10 mouse cellular contexts compared by ENCODE assay signal in genomic region chr14:24507452-24508069, GRCm38 (mm10). TPM values are rescaled to one million over a fixed set of nuclear protein-coding genes. Genes with fewer than 3 reads are reported as not detected.
DNase-seq lines count a peak whose midpoint lies in the region; ATAC-seq lines count a peak whose summit lies in the region.
"Had no signal": no experiment of that assay in that cellular context is flagged by ENCODE, and none has a peak within 500 bp of the region (broad histone marks: within the 10 kb centered on the region; RNA-seq: fewer than 3 reads in every experiment).

No protein-coding gene starts in this region.

- H3K9me3 ChIP-seq in heart, embryonic 15.5 days (replicated peaks): no peaks in the 10 kb centered on the region; the same call in 1 of the 2 replicates
- no peaks in the 10 kb centered on the region for H3K9me3 ChIP-seq in limb, embryonic 10.5 days (replicated peaks)
- H3K9me3 ChIP-seq: embryonic facial prominence, embryonic 15.5 days had no signal

- no peak for DNase-seq in heart, postnatal 14 days
- peak; percentile 20 for DNase-seq in thymus, postnatal 4 days
- no peak for DNase-seq in thymus, adult 18-20 months
- no peak for DNase-seq in limb, embryonic 10.5 days (ENCODE audit: low spot score)
- DNase-seq in ovary, adult 18-20 months (ENCODE audit: low spot score): no peak
- DNase-seq in gastrocnemius, postnatal 36 days: no peak

- H3K9ac ChIP-seq in heart, embryonic 15.5 days: no peak overlapping the region
- H3K9ac ChIP-seq: embryonic facial prominence, embryonic 15.5 days had no signal

- H3K4me3 ChIP-seq in heart, embryonic 15.5 days: no peak overlapping the region; the same call in 1 of the 2 replicates
- H3K4me3 ChIP-seq in limb, embryonic 10.5 days: peak overlapping the region; percentile 9; the same call in 1 of the 2 replicates

- intact Hi-C loops in heart, postnatal 14 days (cut with DNase I): loop anchor here (10.0 kb wide), 3 partner anchors 257 to 537 kb away; no protein-coding TSS in a partner anchor
- intact Hi-C loops in gastrocnemius, postnatal 36 days (cut with DNase I): loop anchor here (10.0 kb wide), 2 partner anchors 607 to 947 kb away; partner anchors contain the start of gene Zmiz1

- peaks cover 13% of the 10 kb centered on the region for H3K4me1 ChIP-seq in heart, embryonic 15.5 days (replicated peaks)
- peaks cover 29% of the 10 kb centered on the region for H3K4me1 ChIP-seq in limb, embryonic 10.5 days

- H3K27me3 ChIP-seq in heart, embryonic 15.5 days: no peaks in the 10 kb centered on the region
- H3K27me3 ChIP-seq in limb, embryonic 10.5 days (ENCODE audit: low read depth, poor library complexity, severe bottlenecking): no peaks in the 10 kb centered on the region
- H3K27me3 ChIP-seq: CH12.LX; embryonic facial prominence, embryonic 15.5 days had no signal

- 21% methylated on average over 14 of the region's 14 CpGs for WGBS in heart, embryonic 15.5 days
- WGBS in limb, embryonic 10.5 days: 32% methylated on average over 14 of the region's 14 CpGs

- H3K27ac ChIP-seq in heart, embryonic 15.5 days: no peak overlapping the region
- H3K27ac ChIP-seq in limb, embryonic 10.5 days: peak overlapping the region; percentile 44
- H3K27ac ChIP-seq: embryonic facial prominence, embryonic 15.5 days had no signal

- H3K4me2 ChIP-seq in heart, embryonic 15.5 days: peak overlapping the region; percentile 28

- H3K36me3 ChIP-seq in heart, embryonic 15.5 days: no peaks in the 10 kb centered on the region
- H3K36me3 ChIP-seq in limb, embryonic 10.5 days: no peaks in the 10 kb centered on the region
- H3K36me3 ChIP-seq: embryonic facial prominence, embryonic 15.5 days had no signal

- no peak; the same call in 1 of the 2 replicates for ATAC-seq in heart, embryonic 15.5 days (replicated peaks; ENCODE audit: insufficient number of reproducible peaks, insufficient read depth, low FRiP score, low read depth)
- ATAC-seq in granulocyte monocyte progenitor cell, adult 5-6 weeks (replicated peaks; ENCODE audit: poor library complexity, severe bottlenecking): no peak; the same call in 1 of the 2 replicates

RNA-seq across cellular contexts. Expression of gene Rps24, which starts 20.6 kb away (rescaled TPM):
- polyA plus RNA-seq in heart, embryonic 15.5 days (2015; fragmentation: Nextera tagmentation; extraction: Ambion mirVana): 442 and 576 TPM in 2 replicates
- 100 to 1,000 TPM; 816 to 895 TPM for total RNA-seq in heart, postnatal 14 days (2021)
- polyA plus RNA-seq in limb, embryonic 10.5 days (2016; fragmentation: Nextera tagmentation; extraction: Ambion mirVana): 1,041 and 1,257 TPM in 2 replicates
- 4,650 and 5,450 TPM in 2 replicates for total RNA-seq in granulocyte monocyte progenitor cell, adult 5-6 weeks (2014; fragmentation: Nextera tagmentation)
- 5,024 and 5,294 TPM in 2 replicates for total RNA-seq in granulocyte monocyte progenitor cell, adult 5-6 weeks (2017)
- 100 to 1,000 TPM; 605 to 696 TPM for total RNA-seq in gastrocnemius, postnatal 36 days (2021)

RNA-seq across cellular contexts. Expression of gene Polr3a, which starts 20.7 kb away (rescaled TPM):
- 11.9 and 13.5 TPM in 2 replicates for polyA plus RNA-seq in heart, embryonic 15.5 days (2015; fragmentation: Nextera tagmentation; extraction: Ambion mirVana)
- total RNA-seq in heart, postnatal 14 days (2021): 10 to 100 TPM; 12.4 to 13.3 TPM
- 21.8 and 25.1 TPM in 2 replicates for polyA plus RNA-seq in limb, embryonic 10.5 days (2016; fragmentation: Nextera tagmentation; extraction: Ambion mirVana)
- total RNA-seq in granulocyte monocyte progenitor cell, adult 5-6 weeks (2014; fragmentation: Nextera tagmentation): 18.9 and 35.8 TPM in 2 replicates
- total RNA-seq in granulocyte monocyte progenitor cell, adult 5-6 weeks (2017): 14.3 and 16.0 TPM in 2 replicates
- total RNA-seq in gastrocnemius, postnatal 36 days (2021): 1 to 10 TPM; 6.2 to 9.0 TPM

Comparison
In these comparisons a context has a peak if more than half of its experiments do, and no peak if none do; other contexts are left out.
1. RNA of gene Rps24, which starts 20.6 kb away (total RNA-seq): 4,650 to 5,450 TPM in granulocyte monocyte progenitor cell, adult 5-6 weeks; 816 to 895 TPM in heart, postnatal 14 days and 605 to 696 TPM in gastrocnemius, postnatal 36 days; every median in the first group is over 4 times any median in the second.